In genomic region chr1:54740936-54741335, GRCm38 (mm10) we compare ENCODE assay signal across 12 mouse cellular contexts.
DNase-seq lines count a peak whose midpoint lies in the region; TF ChIP-seq lines count a peak whose summit lies in the region.
"Had no signal": no experiment of that assay in that cellular context is flagged by ENCODE, and none has a peak within 500 bp of the region (broad histone marks: within the 10 kb centered on the region; RNA-seq: fewer than 3 reads in every experiment).

No protein-coding gene starts in this region.

- no peak overlapping the region for H3K4me3 ChIP-seq in lung, adult 2 months (replicated peaks; ENCODE audit: extremely low read depth, low read depth, low read length)
- H3K4me3 ChIP-seq: embryonic facial prominence, embryonic 13.5 days; heart, embryonic 12.5 days; neural tube, embryonic 15.5 days had no signal

- peak; percentile 10 for DNase-seq in gastrocnemius, postnatal 25 days
- no peak for DNase-seq in gastrocnemius, adult 18-20 months (ENCODE audit: low spot score)
- peak; percentile 22 for DNase-seq in urinary bladder, postnatal 14 days (ENCODE audit: low spot score)
- DNase-seq in urinary bladder, postnatal 4 days (ENCODE audit: low spot score in 2 of 2): no peak
- DNase-seq in lung, adult 2 months: peak; percentile 54
- DNase-seq in right cerebral cortex, postnatal 36 days (ENCODE audit: low spot score in 2 of 2): no peak
- no peak for DNase-seq in right cerebral cortex, postnatal 25 days
- no peak for DNase-seq in frontal cortex, postnatal 10 days (ENCODE audit: low spot score in 2 of 2)
- DNase-seq: midbrain, embryonic 14.5 days had no signal

- WGBS in lung, adult 2 months: 41% methylated on average over 5 of the region's 5 CpGs

- peaks cover 7% of the 10 kb centered on the region; the same call in 1 of the 2 replicates for H3K4me1 ChIP-seq in lung, adult 2 months (ENCODE audit: control insufficient read depth, insufficient read depth, low read length)
- H3K4me1 ChIP-seq: embryonic facial prominence, embryonic 13.5 days had no signal

- TF ChIP-seq CTCF in lung, adult 2 months (IDR thresholded peaks at IDR 0.05; ENCODE audit: insufficient read depth, low read length): no peak

- no peak for TF ChIP-seq POLR2A in lung, adult 2 months (IDR thresholded peaks at IDR 0.05; ENCODE audit: borderline replicate concordance, extremely low read depth, low read depth, low read length)

Comparison
In these comparisons a context has a peak if more than half of its experiments do, and no peak if none do; other contexts are left out.
1. DNase-seq: peak in gastrocnemius, postnatal 25 days (single experiment), urinary bladder, postnatal 14 days (single experiment) and lung, adult 2 months (single experiment); none in gastrocnemius, adult 18-20 months (single experiment), urinary bladder, postnatal 4 days (0 of 2), right cerebral cortex, postnatal 36 days (0 of 2), right cerebral cortex, postnatal 25 days (single experiment) and frontal cortex, postnatal 10 days (0 of 2).